Mouse (Mus musculus) heart, postnatal 0 days (tissue): ENCODE results near the gene Tceal6.
"Not testable (repeated sequence)": the region's sequence is repeated elsewhere in the genome, so short reads cannot be mapped to it uniquely, and the experiment has no call there.

ENCODE experiments used
- CTCF ChIP-seq: IDR thresholded peaks from 2 replicates; pipeline ENCODE4 v1.5.1; 2016; ENCODE audit warnings: antibody characterized with exemption, control low read depth, low read depth
- EP300 ChIP-seq: IDR thresholded peaks from 2 replicates; pipeline ENCODE4 v1.6.1; 2016; ENCODE audit warnings: antibody characterized with exemption, low read depth

- not testable (repeated sequence) for TF ChIP-seq EP300, CTCF
Measured at GRCm38 (mm10) chrX:135177532-135177931, 33.0 kb downstream of the Tceal6 start, which contains the start of gene Gm15023.
